Mouse (Mus musculus) liver (tissue): Measurements from ENCODE around the gene Adcy3.

Source experiments
- DNase-seq: peaks from one replicate; pipeline ENCODE4 v3.0.0-alpha.2; 2020; ENCODE audit warnings: mixed read lengths

Gene Adcy3

GRCm38 (mm10) chr12:4132941-4133846 lies at the start of gene Adcy3:
Adcy3 (plus strand) TSS chr12:4133103.
- DNase-seq = peak; percentile 38

- no peak for DNase-seq
Observed at GRCm38 (mm10) chr12:4083441-4083840, 49.5 kb upstream of the Adcy3 start.

GRCm38 (mm10) chr12:4107383-4107782 lies 25.5 kb upstream of the Adcy3 start:
- DNase-seq = peak; percentile 62

GRCm38 (mm10) chr12:4116132-4116531 lies 16.8 kb upstream of the Adcy3 start:
- DNase-seq = no peak

- DNase-seq = no peak
Observed at GRCm38 (mm10) chr12:4117136-4117535, 15.8 kb upstream of the Adcy3 start.

- no peak for DNase-seq
Observed at GRCm38 (mm10) chr12:4117579-4117978, 15.3 kb upstream of the Adcy3 start.

- no peak for DNase-seq
Observed at GRCm38 (mm10) chr12:4127346-4127745, 5.6 kb upstream of the Adcy3 start.

GRCm38 (mm10) chr12:4133847-4134212 lies 927 bp downstream of the Adcy3 start:
- DNase-seq = no peak

- DNase-seq = no peak
Observed at GRCm38 (mm10) chr12:4143179-4143578, 10.3 kb downstream of the Adcy3 start.

- no peak for DNase-seq
Observed at GRCm38 (mm10) chr12:4150936-4151335, 18.0 kb downstream of the Adcy3 start.

- DNase-seq = no peak
Observed at GRCm38 (mm10) chr12:4151969-4152368, 19.1 kb downstream of the Adcy3 start.

GRCm38 (mm10) chr12:4157466-4157865 lies 24.6 kb downstream of the Adcy3 start:
- no peak for DNase-seq

- DNase-seq = no peak
Observed at GRCm38 (mm10) chr12:4158179-4158578, 25.3 kb downstream of the Adcy3 start.

- no peak for DNase-seq
Observed at GRCm38 (mm10) chr12:4158868-4159632, 26.1 kb downstream of the Adcy3 start.

- DNase-seq = no peak
Observed at GRCm38 (mm10) chr12:4160322-4160721, 27.4 kb downstream of the Adcy3 start.

GRCm38 (mm10) chr12:4162886-4163285 lies 30.0 kb downstream of the Adcy3 start:
- no peak for DNase-seq

- no peak for DNase-seq
Observed at GRCm38 (mm10) chr12:4166970-4167369, 34.1 kb downstream of the Adcy3 start.

GRCm38 (mm10) chr12:4169058-4169457 lies 36.2 kb downstream of the Adcy3 start:
- DNase-seq = no peak

- no peak for DNase-seq
Observed at GRCm38 (mm10) chr12:4169622-4170021, 36.7 kb downstream of the Adcy3 start.

GRCm38 (mm10) chr12:4173108-4173790 lies 40.3 kb downstream of the Adcy3 start:
- DNase-seq = no peak

GRCm38 (mm10) chr12:4178839-4179238 lies 45.9 kb downstream of the Adcy3 start:
- no peak for DNase-seq

GRCm38 (mm10) chr12:4179671-4180233 lies 46.8 kb downstream of the Adcy3 start:
- DNase-seq = no peak

- DNase-seq = no peak
Observed at GRCm38 (mm10) chr12:4180507-4180906, 47.6 kb downstream of the Adcy3 start.
